Mouse (Mus musculus): Measurements from ENCODE around the gene Plcb4. TPM values are rescaled to one million over a fixed set of nuclear protein-coding genes. Genes with fewer than 3 reads are reported as not detected.

Gene Plcb4
- polyA plus RNA-seq, 1 experiment from 2014 or later, result 14.4 TPM

DNA sequence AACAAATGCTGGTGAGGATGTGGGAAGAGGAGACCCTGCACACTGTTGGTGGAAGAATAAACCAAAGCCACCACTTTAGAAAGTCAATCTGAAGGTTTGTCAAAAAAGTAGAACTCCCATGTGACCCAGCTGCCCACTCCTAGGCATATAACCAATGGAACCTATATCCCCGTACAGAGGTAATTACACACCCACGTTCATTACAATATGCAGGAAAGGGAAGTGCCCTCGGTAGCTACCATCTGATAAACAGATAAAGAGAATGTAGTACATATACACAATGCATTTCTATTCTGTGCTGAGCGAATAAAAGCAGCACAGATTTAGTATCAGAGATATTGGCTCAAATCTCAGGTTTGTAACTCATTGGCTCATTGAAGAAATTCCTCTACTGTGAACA, 242.2 kb downstream of the Plcb4 start:
- no peak overlapping the region for H3K4me2 ChIP-seq (replicated peaks; ENCODE audit: low read depth)
- H3K4me1 ChIP-seq (replicated peaks; ENCODE audit: control insufficient read depth, insufficient read depth), result no peaks in the 10 kb centered on the region
- 80% methylated on average over 4 of the region's 4 CpGs for WGBS
- H3K9ac ChIP-seq (ENCODE audit: low read length), result no peak overlapping the region
- no peaks in the 10 kb centered on the region for H3K27me3 ChIP-seq (ENCODE audit: control insufficient read depth, insufficient read depth, low read length)
- DNase-seq (ENCODE audit: low spot score) (no peak), ATAC-seq (ENCODE audit: low FRiP score, low TSS enrichment) (no peak)
- TF ChIP-seq CTCF (IDR thresholded peaks at IDR 0.05; ENCODE audit: low read depth) (no peak), EP300 (optimal IDR thresholded peaks at IDR 0.05) (no peak)
- no peak overlapping the region for H3K27ac ChIP-seq (replicated peaks)
- H3K4me3 ChIP-seq (ENCODE audit: low read depth, low read length), result no peak overlapping the region
- H3K36me3 ChIP-seq (ENCODE audit: control insufficient read depth, insufficient read depth, low read length), result no peaks in the 10 kb centered on the region
- H3K9me3 ChIP-seq (ENCODE audit: control insufficient read depth, low read length), result no peaks in the 10 kb centered on the region

DNA sequence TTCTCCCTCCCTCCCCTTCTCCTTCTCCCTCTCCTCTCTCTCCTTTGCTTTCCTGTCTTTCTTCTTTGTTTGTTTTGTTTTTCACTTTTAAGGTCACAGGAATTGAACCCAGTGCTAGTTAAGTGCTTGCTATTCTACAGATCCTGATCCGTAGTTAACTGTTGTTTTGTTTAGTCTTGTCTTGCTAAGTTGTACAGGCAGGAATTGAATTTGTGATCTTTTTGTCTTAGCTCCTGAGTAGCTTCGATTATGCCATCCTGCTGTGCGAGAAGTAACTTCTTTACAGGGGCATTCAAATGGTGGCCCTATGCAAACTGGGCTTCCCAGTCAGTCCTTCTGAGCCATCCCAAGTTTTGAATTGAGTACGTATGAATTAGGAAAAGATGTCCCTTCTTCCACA, 245.5 kb downstream of the Plcb4 start:
- no peaks in the 10 kb centered on the region for H3K27me3 ChIP-seq (ENCODE audit: control insufficient read depth, insufficient read depth, low read length)
- H3K4me1 ChIP-seq (replicated peaks; ENCODE audit: control insufficient read depth, insufficient read depth), result no peaks in the 10 kb centered on the region
- H3K27ac ChIP-seq (replicated peaks), result no peak overlapping the region
- no peaks in the 10 kb centered on the region for H3K9me3 ChIP-seq (ENCODE audit: control insufficient read depth, low read length)
- ATAC-seq (ENCODE audit: low FRiP score, low TSS enrichment) (no peak), DNase-seq (ENCODE audit: low spot score) (no peak)
- H3K9ac ChIP-seq (ENCODE audit: low read length), result no peak overlapping the region
- WGBS, result 81% methylated on average over 4 of the region's 4 CpGs
- TF ChIP-seq CTCF (IDR thresholded peaks at IDR 0.05; ENCODE audit: low read depth) (no peak), EP300 (optimal IDR thresholded peaks at IDR 0.05) (no peak)
- H3K36me3 ChIP-seq (ENCODE audit: control insufficient read depth, insufficient read depth, low read length), result no peaks in the 10 kb centered on the region
- no peak overlapping the region for H3K4me2 ChIP-seq (replicated peaks; ENCODE audit: low read depth)
- no peak overlapping the region for H3K4me3 ChIP-seq (ENCODE audit: low read depth, low read length)

DNA sequence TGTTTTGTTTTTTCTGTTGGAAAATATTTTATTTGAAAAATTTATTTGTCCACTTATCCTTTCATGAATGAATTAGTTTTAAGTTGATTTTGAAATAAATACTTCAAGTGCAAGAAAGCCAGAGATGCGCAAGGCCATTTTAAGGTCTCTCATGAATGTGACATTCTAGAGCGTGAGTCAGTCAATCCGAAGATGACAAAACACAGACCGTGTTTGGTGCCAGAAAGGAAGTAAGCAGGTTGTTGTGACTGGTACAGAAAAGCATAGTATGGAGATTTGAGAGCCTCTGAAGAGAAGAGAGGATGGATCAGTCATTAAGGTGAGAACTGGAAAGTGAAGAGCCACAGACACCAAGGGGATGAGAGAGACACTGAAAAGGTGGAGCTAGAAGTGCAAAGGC, 246.0 kb downstream of the Plcb4 start:
- no peak overlapping the region for H3K4me2 ChIP-seq (replicated peaks; ENCODE audit: low read depth)
- H3K9me3 ChIP-seq (ENCODE audit: control insufficient read depth, low read length), result no peaks in the 10 kb centered on the region
- H3K27me3 ChIP-seq (ENCODE audit: control insufficient read depth, insufficient read depth, low read length), result no peaks in the 10 kb centered on the region
- TF ChIP-seq CTCF (IDR thresholded peaks at IDR 0.05; ENCODE audit: low read depth) (no peak), EP300 (optimal IDR thresholded peaks at IDR 0.05) (no peak)
- WGBS, result 87% methylated on average over 4 of the region's 4 CpGs
- H3K27ac ChIP-seq (replicated peaks), result no peak overlapping the region
- no peak for DNase-seq (ENCODE audit: low spot score)
- H3K36me3 ChIP-seq (ENCODE audit: control insufficient read depth, insufficient read depth, low read length), result no peaks in the 10 kb centered on the region
- H3K9ac ChIP-seq (ENCODE audit: low read length), result no peak overlapping the region
- ATAC-seq (ENCODE audit: low FRiP score, low TSS enrichment), result no peak
- no peaks in the 10 kb centered on the region for H3K4me1 ChIP-seq (replicated peaks; ENCODE audit: control insufficient read depth, insufficient read depth)
- no peak overlapping the region for H3K4me3 ChIP-seq (ENCODE audit: low read depth, low read length)

DNA sequence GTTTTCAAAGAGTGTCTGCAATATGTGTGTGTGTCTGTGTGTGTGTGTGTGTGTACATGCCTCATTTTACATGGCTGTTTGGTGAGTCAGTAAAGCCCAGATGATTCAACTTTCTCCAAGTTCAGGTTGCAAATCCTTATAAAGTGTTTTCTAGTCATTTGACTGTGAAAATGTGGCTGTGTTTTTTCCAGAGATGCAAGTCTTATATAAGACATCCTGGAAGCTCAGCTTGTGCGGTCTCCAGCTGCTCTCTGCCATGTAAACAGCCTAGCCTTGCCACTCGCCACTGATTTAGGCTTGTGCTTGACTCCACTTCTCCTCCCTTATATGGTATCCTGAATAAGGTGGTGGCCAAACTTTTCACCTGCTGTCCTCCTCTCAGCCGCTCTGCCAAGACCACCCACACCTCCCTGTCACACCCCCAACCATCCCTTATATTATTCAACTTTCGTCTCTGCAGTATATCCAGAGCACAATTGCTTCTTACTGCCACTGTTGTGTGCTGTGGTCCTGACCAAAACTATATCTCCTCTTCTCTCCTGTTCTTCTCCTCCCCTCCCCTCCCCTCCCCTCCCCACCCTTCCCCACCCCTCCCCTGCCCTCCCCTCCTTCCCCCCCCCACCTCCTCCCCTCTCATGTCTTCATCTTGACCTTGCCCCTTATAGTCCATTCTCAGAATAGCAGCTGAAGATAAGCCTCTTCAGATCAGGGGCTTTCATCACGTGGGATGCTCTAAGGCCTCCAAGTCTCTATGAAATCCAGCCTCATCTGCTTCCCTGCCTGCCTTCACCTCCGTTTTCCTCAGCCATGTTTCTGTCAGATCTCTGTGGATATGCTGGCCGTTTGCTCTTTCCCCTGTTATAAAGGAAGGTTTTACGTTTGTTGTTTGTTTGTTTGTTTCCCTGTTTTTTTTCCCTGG, 255.8 kb downstream of the Plcb4 start:
- ATAC-seq (ENCODE audit: low FRiP score, low TSS enrichment) (peak; percentile 61; the same call in 1 of the 2 replicates), DNase-seq (ENCODE audit: low spot score) (no peak)
- Histone ChIP-seq H3K36me3 (ENCODE audit: control insufficient read depth, insufficient read depth, low read length) (no peaks in the 10 kb centered on the region), H3K27ac (replicated peaks) (peak overlapping the region; percentile 49; the same call in 1 of the 2 replicates), H3K9me3 (ENCODE audit: control insufficient read depth, low read length) (no peaks in the 10 kb centered on the region), H3K9ac (ENCODE audit: low read length) (no peak overlapping the region), H3K4me3 (ENCODE audit: low read depth, low read length) (no peak overlapping the region), H3K4me1 (replicated peaks; ENCODE audit: control insufficient read depth, insufficient read depth) (no peaks in the 10 kb centered on the region), H3K27me3 (ENCODE audit: control insufficient read depth, insufficient read depth, low read length) (no peaks in the 10 kb centered on the region), H3K4me2 (replicated peaks; ENCODE audit: low read depth) (no peak overlapping the region)
- TF ChIP-seq EP300 (optimal IDR thresholded peaks at IDR 0.05), result no peak
- TF ChIP-seq CTCF (IDR thresholded peaks at IDR 0.05; ENCODE audit: low read depth), result no peak
- WGBS, result 57% methylated on average over 8 of the region's 8 CpGs

DNA sequence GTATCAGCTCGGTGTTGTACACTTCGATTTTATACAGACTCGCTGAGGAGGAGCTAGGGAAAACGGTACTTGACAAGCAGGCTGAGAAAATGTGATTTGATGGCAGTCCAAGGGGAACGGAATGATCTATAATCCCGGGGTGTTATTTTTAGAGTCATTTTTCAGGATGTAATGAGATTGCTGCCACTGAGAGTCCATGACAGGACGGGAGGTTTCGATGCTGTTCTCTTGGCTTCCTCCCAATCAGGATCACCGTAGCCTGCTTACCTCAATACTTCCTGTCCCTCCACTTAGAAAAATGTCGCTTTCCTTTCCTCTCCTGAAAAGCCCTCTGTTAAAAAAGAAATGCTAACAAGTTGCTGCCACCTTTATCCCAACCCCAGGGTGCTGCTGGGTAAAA, 257.1 kb downstream of the Plcb4 start:
- Histone ChIP-seq H3K4me1 (replicated peaks; ENCODE audit: control insufficient read depth, insufficient read depth) (no peaks in the 10 kb centered on the region), H3K9me3 (ENCODE audit: control insufficient read depth, low read length) (no peaks in the 10 kb centered on the region), H3K27me3 (ENCODE audit: control insufficient read depth, insufficient read depth, low read length) (no peaks in the 10 kb centered on the region), H3K27ac (replicated peaks) (no peak overlapping the region), H3K4me3 (ENCODE audit: low read depth, low read length) (no peak overlapping the region), H3K4me2 (replicated peaks; ENCODE audit: low read depth) (no peak overlapping the region), H3K9ac (ENCODE audit: low read length) (no peak overlapping the region), H3K36me3 (ENCODE audit: control insufficient read depth, insufficient read depth, low read length) (no peaks in the 10 kb centered on the region)
- 31% methylated on average over 10 of the region's 10 CpGs for WGBS
- TF ChIP-seq EP300 (optimal IDR thresholded peaks at IDR 0.05) (no peak), CTCF (IDR thresholded peaks at IDR 0.05; ENCODE audit: low read depth) (no peak)
- ATAC-seq (ENCODE audit: low FRiP score, low TSS enrichment) (no peak), DNase-seq (ENCODE audit: low spot score) (no peak)

DNA sequence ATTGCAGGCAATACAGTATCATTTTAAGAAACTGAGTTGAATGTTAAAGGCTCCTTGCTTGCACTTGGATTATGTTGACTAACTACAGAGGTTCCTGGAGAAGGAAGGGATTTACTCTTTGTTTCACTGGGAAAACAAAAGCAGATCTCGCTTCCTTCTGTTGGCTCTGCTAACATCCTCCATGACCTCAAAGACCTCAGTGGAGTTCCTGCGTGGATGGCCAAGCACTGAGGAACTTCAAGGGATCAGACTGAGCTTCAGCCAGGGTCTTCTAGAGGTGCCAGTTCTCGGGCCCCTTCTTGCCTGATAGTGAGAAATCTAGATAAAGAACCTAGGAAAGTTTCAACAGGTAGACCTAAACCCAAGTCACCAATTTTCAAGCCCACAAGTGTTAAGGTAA, 258.2 kb downstream of the Plcb4 start:
- no peaks in the 10 kb centered on the region for H3K27me3 ChIP-seq (ENCODE audit: control insufficient read depth, insufficient read depth, low read length)
- ATAC-seq (ENCODE audit: low FRiP score, low TSS enrichment) (no peak), DNase-seq (ENCODE audit: low spot score) (no peak)
- no peak overlapping the region for H3K4me2 ChIP-seq (replicated peaks; ENCODE audit: low read depth)
- H3K4me3 ChIP-seq (ENCODE audit: low read depth, low read length), result no peak overlapping the region
- no peak overlapping the region for H3K27ac ChIP-seq (replicated peaks)
- H3K36me3 ChIP-seq (ENCODE audit: control insufficient read depth, insufficient read depth, low read length), result no peaks in the 10 kb centered on the region
- TF ChIP-seq EP300 (optimal IDR thresholded peaks at IDR 0.05) (no peak), CTCF (IDR thresholded peaks at IDR 0.05; ENCODE audit: low read depth) (no peak)
- no peaks in the 10 kb centered on the region for H3K4me1 ChIP-seq (replicated peaks; ENCODE audit: control insufficient read depth, insufficient read depth)
- H3K9ac ChIP-seq (ENCODE audit: low read length), result no peak overlapping the region
- H3K9me3 ChIP-seq (ENCODE audit: control insufficient read depth, low read length), result no peaks in the 10 kb centered on the region
- WGBS, result 60% methylated on average over 3 of the region's 3 CpGs
